Mouse (Mus musculus): ENCODE results near the gene Snap29. TPM values are rescaled to one million over a fixed set of nuclear protein-coding genes. Genes with fewer than 3 reads are reported as not detected.
A peak's percentile ranks its signal among the peaks of the same experiment; 100 is the strongest.

Gene Snap29
- total RNA-seq (2021): 10 to 100 TPM; 15.8 to 17.0 TPM
- long read RNA-seq, experiment 1, partial matches to known transcripts: 0 of 4 reads
- long read RNA-seq, experiment 1, other reads (novel, unspliced or antisense): 1 of 4 reads
- long read RNA-seq, experiment 2, partial matches to known transcripts: 0 of 4 reads
- long read RNA-seq, experiment 2, other reads (novel, unspliced or antisense): 1 of 4 reads

GRCm38 (mm10) chr16:17405736-17406443, at the start of gene Snap29, which contains the start of gene Pi4ka:
TSS of gene Snap29 (plus strand) at chr16:17405986.
TSS of gene Pi4ka (minus strand) at chr16:17406314.
- peak; percentile 99 to 100 for DNase-seq

GRCm38 (mm10) chr16:17356031-17356430, 49.8 kb upstream of the Snap29 start:
- DNase-seq: no peak

DNA sequence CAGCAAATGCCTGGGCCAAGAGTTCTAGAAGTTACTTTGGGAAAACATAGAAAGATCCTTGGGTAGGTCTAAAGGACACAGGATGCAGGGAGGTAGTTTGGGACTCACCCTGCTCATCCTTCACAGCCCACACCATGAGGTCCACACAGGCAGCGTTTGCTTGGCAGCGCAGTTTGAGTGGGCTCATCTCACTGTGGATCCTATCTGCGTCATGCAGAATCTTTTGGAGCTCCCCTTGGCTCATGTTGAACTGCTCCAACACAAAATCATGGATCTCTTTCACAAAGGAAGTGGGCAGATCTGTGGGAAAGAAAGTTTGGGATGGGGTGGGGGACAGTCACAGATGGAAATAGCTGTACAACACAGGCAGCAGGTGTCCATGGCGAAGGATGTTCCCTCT, 47.0 kb upstream of the Snap29 start:
- DNase-seq: no peak

GRCm38 (mm10) chr16:17382306-17382705, 23.5 kb upstream of the Snap29 start:
- DNase-seq: no peak

GRCm38 (mm10) chr16:17383594-17384326, 22.0 kb upstream of the Snap29 start:
- DNase-seq: no peak

DNA sequence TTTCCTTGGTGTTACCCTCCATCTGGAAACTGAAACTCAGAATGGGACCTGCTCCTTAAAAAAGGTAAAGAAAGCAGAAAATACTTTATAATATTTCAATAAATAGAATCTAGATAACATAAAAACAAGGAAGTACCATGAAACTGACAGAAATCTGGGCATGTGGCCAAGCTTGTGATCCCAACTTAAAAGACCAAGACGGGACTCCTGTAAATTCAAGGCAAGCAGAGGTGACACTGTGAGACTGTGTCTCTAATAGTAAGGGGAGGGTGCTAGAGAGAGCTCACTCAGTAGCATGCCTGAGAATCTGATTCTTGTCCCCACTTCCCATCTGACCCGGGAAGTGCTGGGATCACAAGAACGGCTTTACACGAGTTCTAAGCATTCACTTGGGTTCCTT, 13.0 kb upstream of the Snap29 start:
- peak in 1 of 2 experiments; percentile 12 for DNase-seq

GRCm38 (mm10) chr16:17402855-17403254, 2.9 kb upstream of the Snap29 start:
- peak; percentile 31 to 66 for DNase-seq

GRCm38 (mm10) chr16:17405271-17405696, 502 bp upstream of the Snap29 start:
- peak; percentile 74 to 79 for DNase-seq

DNA sequence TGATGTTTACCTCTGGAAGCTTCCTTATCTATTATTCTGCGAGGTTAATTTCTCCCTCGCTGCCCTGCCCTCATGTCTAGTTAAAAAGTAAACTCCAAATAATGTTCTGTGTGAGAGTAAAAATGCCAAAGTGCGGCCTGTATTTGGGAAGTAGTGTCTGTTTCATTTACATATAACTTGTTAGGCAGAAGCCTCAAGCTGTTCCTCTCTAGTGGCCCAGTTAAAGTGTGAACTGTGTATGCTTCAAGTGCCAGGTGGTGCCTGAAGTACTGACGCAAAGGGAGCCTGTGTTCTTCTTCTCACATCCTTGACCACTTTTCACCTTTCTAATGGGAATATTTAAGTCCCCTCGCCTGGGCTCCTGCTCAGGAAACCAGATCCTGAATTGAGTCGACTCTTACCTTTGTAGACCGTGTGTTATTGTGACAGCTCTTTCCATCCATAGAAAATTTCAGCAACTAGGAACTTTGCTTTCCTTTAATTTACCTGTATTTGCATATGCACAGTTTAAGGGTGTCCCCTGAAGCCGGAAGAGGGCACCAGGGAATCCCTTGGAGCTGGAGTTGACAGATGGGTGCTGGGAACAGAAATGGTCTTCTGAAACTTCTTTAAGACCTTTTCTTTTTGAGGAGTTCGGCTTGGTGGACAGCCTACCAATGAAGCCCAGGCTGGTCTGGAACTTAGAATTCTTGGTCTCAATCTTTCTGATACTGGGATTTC, 886 bp downstream of the Snap29 start:
- DNase-seq: no peak

DNA sequence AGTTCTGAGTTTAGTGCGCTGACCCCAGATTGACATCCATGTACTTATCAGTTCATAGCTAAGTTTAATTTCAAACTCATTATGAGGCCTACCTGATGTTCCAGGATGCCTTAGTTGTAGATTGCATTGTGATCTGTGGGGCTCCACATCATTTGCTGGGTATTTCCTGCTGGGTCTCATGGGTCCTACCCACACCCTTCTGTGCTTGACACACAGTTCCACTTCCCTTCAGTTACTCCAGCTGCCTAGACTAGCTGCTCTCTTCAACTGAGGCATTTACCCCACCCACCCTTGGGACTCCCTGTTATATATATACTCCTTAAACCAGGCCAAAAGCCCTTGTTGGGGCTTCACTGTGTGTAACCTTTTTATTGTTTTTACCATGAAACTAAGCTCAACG, 3.3 kb downstream of the Snap29 start:
- DNase-seq: peak; percentile 14 to 37

- DNase-seq: peak; percentile 47 to 62
Measured at GRCm38 (mm10) chr16:17410209-17410608, 4.4 kb downstream of the Snap29 start.

DNA sequence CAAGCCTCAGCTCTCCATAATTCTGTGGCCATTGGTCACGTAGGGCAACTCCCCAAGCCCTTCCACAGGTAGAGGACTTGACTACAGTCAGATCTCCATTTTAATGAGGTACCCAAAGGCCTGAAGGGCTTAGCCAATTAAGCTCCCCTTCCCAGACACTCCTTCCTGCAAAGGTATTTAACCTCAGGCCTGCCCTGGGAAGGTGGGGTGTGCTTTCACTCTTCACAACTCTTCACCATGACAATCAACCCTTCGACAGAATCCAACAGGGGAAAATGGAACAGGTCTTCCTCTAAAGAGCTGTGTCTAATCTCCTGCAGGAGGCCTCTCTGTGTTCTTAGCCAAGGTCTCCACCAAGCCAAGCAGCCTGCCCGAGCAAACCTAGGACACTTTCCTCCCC, 17.2 kb downstream of the Snap29 start:
- no peak for DNase-seq

DNA sequence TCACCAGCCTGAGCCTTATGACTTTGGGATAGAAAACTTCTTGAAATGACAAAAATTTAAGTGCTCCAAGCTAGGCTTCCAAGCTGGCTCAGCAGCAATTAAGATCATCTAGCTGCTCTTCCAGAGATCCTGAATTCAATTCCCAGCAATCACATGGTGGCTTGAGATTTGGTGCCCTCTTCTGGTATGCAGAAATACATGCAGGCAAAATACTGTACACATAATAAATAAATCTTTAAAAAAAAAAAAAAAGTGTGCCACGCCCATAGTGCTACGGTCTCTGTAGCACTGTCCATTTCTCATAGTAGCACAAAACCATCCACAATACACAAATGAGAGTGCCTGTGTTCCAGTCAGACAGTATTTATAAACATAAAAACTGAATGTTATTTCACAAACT, 26.8 kb downstream of the Snap29 start:
- peak; percentile 14 to 29 for DNase-seq

GRCm38 (mm10) chr16:17451541-17452372, 46.0 kb downstream of the Snap29 start, which contains the start of gene Crkl:
TSS of gene Crkl (plus strand) at chr16:17451987.
- peak; percentile 98 to 99 for DNase-seq

- no peak for DNase-seq
Measured at GRCm38 (mm10) chr16:17452373-17452715, 46.6 kb downstream of the Snap29 start.

DNA sequence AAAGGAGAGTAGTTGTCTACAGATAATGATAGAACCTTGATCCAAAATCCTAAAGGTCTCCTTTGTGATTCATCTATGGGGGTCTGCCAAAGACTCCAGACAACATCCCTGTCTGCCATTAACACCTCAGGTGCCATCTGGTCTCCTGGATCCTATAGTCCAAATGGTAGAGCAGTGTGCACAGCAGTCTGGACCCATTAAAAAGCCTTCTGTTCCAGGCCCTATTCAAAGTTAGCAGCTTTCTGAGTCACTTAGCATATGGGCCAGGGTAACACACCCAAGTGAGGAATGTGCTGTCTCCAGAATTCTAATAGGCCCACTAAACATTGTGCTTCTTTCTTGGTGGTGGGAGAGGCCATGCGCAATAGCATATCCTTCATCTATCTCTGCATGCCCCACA, 51.1 kb downstream of the Snap29 start:
- DNase-seq: no peak

GRCm38 (mm10) chr16:17460254-17460653, 54.5 kb downstream of the Snap29 start:
- peak; percentile 7 to 29 for DNase-seq

- peak in 1 of 2 experiments; percentile 8 for DNase-seq
Measured at GRCm38 (mm10) chr16:17461596-17461995, 55.8 kb downstream of the Snap29 start.

GRCm38 (mm10) chr16:17463184-17463583, 57.4 kb downstream of the Snap29 start:
- no peak for DNase-seq

DNA sequence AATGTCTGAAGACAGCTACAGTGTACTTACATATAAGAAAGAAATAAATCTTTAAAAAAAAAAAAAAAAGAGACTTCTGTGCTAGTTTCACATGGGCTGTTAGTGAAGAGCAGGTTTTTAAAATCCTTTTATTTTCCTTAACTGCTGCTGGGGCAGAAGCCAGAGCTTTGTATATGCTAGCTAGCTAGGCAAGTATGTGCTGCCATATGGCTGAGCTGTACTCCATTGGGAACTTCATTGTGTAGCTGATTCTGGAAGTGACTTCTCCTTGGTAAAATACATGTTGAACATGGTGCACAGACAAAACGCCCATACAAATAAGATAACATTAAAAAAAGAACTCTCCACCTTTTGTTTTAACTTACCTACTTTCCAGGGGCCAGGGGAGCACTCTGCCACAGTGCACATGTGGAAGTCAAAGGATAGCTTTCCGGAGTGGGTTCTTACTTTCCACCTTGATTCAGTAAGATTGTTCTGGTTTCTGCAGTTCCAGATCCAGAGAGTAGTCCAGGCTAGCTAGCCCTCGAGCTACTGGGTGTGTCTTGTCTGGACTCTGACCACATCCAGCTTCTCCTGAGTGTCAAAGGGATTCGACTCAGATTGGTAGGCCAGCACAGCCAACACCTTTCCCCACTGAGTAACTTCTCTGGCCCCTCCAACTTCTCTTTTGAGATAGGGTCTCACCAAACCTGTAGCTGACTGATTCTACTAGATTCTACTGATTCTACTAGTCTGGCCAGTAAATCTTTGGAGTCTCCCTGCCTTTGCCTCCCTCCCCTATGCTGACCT, 61.3 kb downstream of the Snap29 start:
- DNase-seq: no peak

GRCm38 (mm10) chr16:17472498-17472897, 66.7 kb downstream of the Snap29 start:
- no peak for DNase-seq

Data from heart, adult 18-20 months (tissue).